Mouse (Mus musculus) intestine, embryonic 14.5 days (tissue): ENCODE measurements around the gene Hmg20b. TPM values are rescaled to one million over a fixed set of nuclear protein-coding genes. Genes with fewer than 3 reads are reported as not detected.

Source experiments
- ATAC-seq: fragments of 200-750 bp; cut with Nextera tagmentation; replicated peaks from 2 replicates; pipeline ENCODE4 v1.8.0; 2017; ENCODE audit warnings: low read depth, moderate number of reproducible peaks, moderate TSS enrichment, moderate library complexity; ENCODE audit not compliant: low FRiP score, low TSS enrichment
- DNase-seq: peaks from one replicate; pipeline ENCODE4 v3.0.0-alpha.2; 2018; ENCODE audit warnings: low spot score
- H3K27ac ChIP-seq: fragments of 300-500 bp; sonication (generic); 2 replicates; pipeline ENCODE4 v1.5.1; 2014; ENCODE audit warnings: low read depth, mild to moderate bottlenecking, control low read depth
- H3K27me3 ChIP-seq: fragments of 300-500 bp; sonication (generic); replicated peaks from 2 replicates; pipeline ENCODE4 v1.6.1; 2014; ENCODE audit warnings: low read length, control low read depth; ENCODE audit not compliant: control insufficient read depth, insufficient read depth
- H3K36me3 ChIP-seq: fragments of 300-500 bp; sonication (generic); 2 replicates; pipeline ENCODE4 v1.6.1; 2014; ENCODE audit warnings: low read length, control low read depth; ENCODE audit not compliant: control insufficient read depth, insufficient read depth
- H3K4me1 ChIP-seq: fragments of 300-500 bp; sonication (generic); replicated peaks from 2 replicates; pipeline ENCODE4 v1.6.1; 2014; ENCODE audit warnings: low read length, control low read depth, mixed read lengths; ENCODE audit not compliant: control insufficient read depth, insufficient read depth
- H3K4me2 ChIP-seq: fragments of 300-500 bp; sonication (generic); 2 replicates; pipeline ENCODE4 v1.6.1; 2014; ENCODE audit warnings: low read length
- H3K4me3 ChIP-seq: fragments of 300-500 bp; sonication (generic); 2 replicates; pipeline ENCODE4 v1.5.1; 2014; ENCODE audit warnings: low read depth, low read length, control low read depth, mixed read lengths
- H3K9ac ChIP-seq: fragments of 300-500 bp; sonication (generic); 2 replicates; pipeline ENCODE4 v1.6.1; 2014; ENCODE audit warnings: mild to moderate bottlenecking, low read length
- H3K9me3 ChIP-seq: fragments of 300-500 bp; sonication (generic); 2 replicates; pipeline ENCODE4 v1.6.1; 2016; ENCODE audit warnings: low read length, control low read depth; ENCODE audit not compliant: control insufficient read depth
- WGBS: fragments of 180-500 bp; shearing (Covaris S2); extraction: QIAGEN DNeasy Blood & Tissue Kit; methylation state at CpG from one replicate; pipeline ENCODE4 v1.1.7; 2014; 5-methylcytosine and 5-hydroxymethylcytosine counted together
- polyA plus RNA-seq: library from polyadenylated mRNA; unstranded; fragments of >200 nt; fragmentation: Nextera tagmentation; extraction: Ambion mirVana; gene quantifications from 2 replicates; pipeline ENCODE4 v1.2.1, GENCODE M21; 2014

The Hmg20b gene
- polyA plus RNA-seq, 1 experiment from 2014 or later, result 86.8 TPM

DNA sequence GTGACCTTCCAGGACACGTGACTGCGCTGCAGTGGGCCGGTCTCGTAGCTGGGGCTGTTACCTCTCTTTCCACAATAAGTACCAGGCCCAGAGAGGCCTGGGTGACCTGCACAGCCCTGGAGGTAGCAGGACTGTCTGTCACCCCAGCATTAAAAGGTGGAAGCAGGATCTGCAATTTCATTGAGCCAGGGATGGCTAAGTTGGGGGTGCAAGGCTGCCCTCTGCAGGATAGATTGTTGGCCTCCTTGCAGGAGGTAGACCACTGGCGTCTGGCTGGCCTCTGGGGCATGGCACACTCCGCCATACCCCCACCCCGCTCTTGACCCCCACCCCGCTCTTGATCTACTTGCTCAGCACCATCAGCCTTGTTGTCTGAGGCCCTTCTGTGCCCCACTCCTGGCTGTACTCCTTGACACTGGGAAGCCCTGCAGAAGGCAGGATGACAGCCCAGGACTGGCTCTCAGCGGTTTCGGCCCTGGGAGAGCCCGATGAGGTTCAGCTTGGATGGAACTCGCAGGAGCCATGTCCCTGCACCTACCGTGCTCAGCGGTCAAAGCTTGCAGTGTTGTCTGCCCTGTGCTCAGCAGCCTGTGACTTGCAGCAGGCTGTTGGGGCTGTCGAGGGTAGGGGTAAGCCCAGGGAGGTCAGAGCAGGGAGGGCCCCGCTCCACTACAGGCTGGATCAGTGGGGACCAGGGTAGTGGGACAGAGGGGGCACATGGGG, 33.8 kb downstream of the Hmg20b start:
- WGBS, result 47% methylated on average over 16 of the region's 16 CpGs
- peaks cover 55% of the 10 kb centered on the region for H3K36me3 ChIP-seq
- no peak overlapping the region for H3K27ac ChIP-seq
- H3K9ac ChIP-seq, result peak overlapping the region; percentile 27; the same call in 1 of the 2 replicates
- ATAC-seq, result no peak
- H3K9me3 ChIP-seq, result no peaks in the 10 kb centered on the region
- H3K27me3 ChIP-seq, result no peaks in the 10 kb centered on the region
- H3K4me3 ChIP-seq, result peak overlapping the region; percentile 20; the same call in 1 of the 2 replicates
- DNase-seq, result no peak
- H3K4me1 ChIP-seq, result peaks cover 21% of the 10 kb centered on the region
- H3K4me2 ChIP-seq, result peak overlapping the region; percentile 46

DNA sequence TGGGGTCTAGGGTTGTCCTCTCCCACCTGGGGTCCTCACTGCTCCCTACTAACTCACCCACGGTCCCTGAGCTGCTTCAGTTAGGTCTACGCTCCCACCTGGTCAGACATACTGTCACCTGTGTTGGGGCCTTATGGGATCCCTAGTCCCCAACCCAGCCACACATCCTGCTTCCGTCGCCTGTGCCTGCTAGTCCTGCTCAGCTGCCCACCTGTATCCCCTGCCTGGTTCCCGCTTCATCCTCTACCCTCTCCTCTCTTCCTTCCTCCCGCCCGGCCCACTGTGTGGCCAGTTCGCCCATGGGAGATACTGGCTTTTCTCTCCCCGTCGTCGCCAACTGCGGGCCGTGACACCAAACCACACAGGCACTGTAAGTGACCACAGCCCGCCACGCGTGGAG, 34.7 kb downstream of the Hmg20b start:
- WGBS, result 93% methylated on average over 16 of the region's 16 CpGs
- Histone ChIP-seq H3K36me3 (peaks cover 64% of the 10 kb centered on the region), H3K9me3 (no peaks in the 10 kb centered on the region), H3K27me3 (no peaks in the 10 kb centered on the region), H3K9ac (no peak overlapping the region), H3K27ac (no peak overlapping the region), H3K4me3 (no peak overlapping the region), H3K4me1 (peaks cover 21% of the 10 kb centered on the region), H3K4me2 (no peak overlapping the region)
- no peak for DNase-seq
- ATAC-seq, result no peak

DNA sequence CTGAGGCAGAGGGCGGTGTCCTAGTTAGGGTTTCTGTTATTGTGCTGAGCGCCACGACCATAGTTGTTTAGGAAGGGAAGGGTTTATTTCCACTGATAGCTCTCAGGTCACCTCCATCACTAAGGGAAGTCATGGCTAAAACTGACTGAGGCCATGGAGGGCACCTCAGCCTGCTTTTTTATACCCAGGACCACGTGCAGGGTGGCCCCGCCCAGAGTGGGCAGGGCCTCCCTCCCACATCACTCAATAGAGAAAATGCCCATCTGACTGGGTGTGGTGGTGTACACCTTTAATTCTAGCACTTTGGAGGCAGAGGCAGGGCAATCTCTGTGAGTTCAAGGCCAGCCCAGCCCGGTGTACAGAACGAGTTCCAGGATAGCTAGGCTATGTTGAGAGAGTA, 36.1 kb downstream of the Hmg20b start:
- no peak overlapping the region for H3K27ac ChIP-seq
- H3K27me3 ChIP-seq, result no peaks in the 10 kb centered on the region
- ATAC-seq, result no peak
- H3K4me3 ChIP-seq, result no peak overlapping the region
- no peak overlapping the region for H3K4me2 ChIP-seq
- H3K9me3 ChIP-seq, result no peaks in the 10 kb centered on the region
- DNase-seq, result no peak
- H3K4me1 ChIP-seq, result peaks cover 13% of the 10 kb centered on the region
- H3K9ac ChIP-seq, result no peak overlapping the region
- 76% methylated on average over 7 of the region's 7 CpGs for WGBS
- H3K36me3 ChIP-seq, result peaks cover 78% of the 10 kb centered on the region

DNA sequence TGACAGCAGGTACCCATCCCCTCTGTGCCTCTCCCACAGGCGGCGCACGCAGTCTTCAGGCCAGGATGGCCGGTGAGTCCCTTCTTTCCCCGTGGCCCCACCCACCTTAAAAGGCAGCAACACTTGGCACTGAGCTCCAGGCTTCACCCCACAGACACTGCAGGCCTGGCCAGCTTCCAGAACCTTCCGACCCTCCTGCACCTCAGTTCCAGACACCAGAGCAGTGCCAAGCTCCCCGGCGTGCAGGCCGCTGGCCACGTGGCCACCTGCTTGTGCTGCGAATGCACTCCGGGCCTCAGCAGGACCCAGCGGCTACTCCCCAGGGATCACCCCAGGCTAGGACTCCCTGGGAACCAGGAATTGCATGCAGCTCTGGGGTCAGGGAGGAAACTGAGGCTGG, 36.7 kb downstream of the Hmg20b start:
- peaks cover 84% of the 10 kb centered on the region for H3K36me3 ChIP-seq

DNA sequence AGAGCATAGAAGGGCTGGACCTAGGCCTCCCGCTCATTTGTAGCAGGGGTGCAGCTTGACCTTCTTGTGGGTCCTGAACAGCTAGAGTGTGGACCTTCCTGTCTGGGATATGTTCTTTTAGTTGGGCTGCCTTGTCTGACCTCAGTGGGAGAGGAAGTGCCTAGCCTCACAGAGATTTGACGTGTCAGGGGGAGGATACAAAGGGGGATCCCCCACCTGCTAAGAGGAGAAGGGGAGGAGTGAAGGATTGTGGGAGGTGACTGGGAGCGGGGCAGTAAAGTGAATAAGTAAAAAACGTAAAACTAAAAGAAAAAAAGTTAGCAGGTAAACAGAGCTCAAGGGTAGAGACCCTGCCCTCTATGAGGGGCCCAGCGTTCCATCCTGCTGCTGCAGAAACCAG, 40.7 kb downstream of the Hmg20b start:
- Histone ChIP-seq H3K27me3 (no peaks in the 10 kb centered on the region), H3K36me3 (peaks cover 90% of the 10 kb centered on the region), H3K4me3 (no peak overlapping the region), H3K27ac (no peak overlapping the region), H3K9me3 (no peaks in the 10 kb centered on the region), H3K4me2 (no peak overlapping the region), H3K9ac (no peak overlapping the region), H3K4me1 (no peaks in the 10 kb centered on the region; the same call in 1 of the 2 replicates)
- WGBS, result 82% methylated on average over 5 of the region's 5 CpGs
- DNase-seq, result no peak
- ATAC-seq, result no peak

More for the DNA sequence above, 36.7 kb downstream of the Hmg20b start:
- Histone ChIP-seq H3K4me1 (peaks cover 9% of the 10 kb centered on the region), H3K9me3 (no peaks in the 10 kb centered on the region), H3K27ac (no peak overlapping the region), H3K9ac (no peak overlapping the region), H3K4me2 (no peak overlapping the region), H3K4me3 (no peak overlapping the region), H3K27me3 (no peaks in the 10 kb centered on the region)
- no peak for DNase-seq
- ATAC-seq, result no peak
- WGBS, result 96% methylated on average over 13 of the region's 13 CpGs

DNA sequence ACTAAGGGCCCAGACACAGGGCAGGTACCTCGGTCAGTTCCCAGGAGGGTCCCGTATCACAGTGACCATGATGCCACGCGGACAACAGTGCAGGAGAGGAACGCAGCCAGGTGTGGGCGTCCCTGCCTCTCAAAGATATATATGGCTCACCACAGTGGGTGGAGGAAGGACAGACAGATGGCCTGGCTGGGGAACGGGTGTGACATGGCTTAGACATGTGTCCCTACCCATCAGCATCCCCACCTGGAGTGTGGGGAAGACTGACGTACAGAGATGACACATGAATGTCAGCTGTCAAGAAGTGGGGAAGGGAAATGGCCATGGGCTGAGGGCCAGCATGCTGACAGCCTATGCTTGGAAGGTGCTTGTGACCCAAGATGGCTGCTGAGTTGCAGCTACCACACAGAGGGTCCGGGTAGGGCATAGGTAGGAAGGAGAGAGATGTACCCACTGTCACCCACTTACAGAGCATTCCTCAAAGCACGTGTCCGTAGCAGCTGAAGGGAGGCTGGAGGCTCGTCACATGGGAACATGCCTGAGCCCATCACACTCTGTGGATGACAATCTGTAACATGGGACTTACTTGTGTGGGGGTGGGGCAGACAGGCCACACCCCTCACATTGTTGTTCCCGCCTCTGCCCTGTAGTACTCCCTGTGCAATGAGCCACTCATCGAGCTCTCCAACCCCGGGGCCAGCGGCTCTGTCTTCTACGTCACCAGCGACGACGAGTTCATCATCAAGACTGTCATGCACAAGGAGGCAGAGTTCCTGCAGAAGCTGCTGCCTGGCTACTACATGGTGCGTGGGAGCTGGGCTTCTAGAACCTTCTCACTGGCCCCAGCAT, 43.2 kb downstream of the Hmg20b start:
- Histone ChIP-seq H3K9me3 (no peaks in the 10 kb centered on the region), H3K4me3 (no peak overlapping the region), H3K27ac (no peak overlapping the region), H3K9ac (no peak overlapping the region), H3K4me2 (no peak overlapping the region), H3K27me3 (no peaks in the 10 kb centered on the region), H3K36me3 (peaks cover 64% of the 10 kb centered on the region), H3K4me1 (peaks cover 17% of the 10 kb centered on the region)
- DNase-seq (no peak), ATAC-seq (no peak)
- WGBS, result 91% methylated on average over 21 of the region's 21 CpGs

DNA sequence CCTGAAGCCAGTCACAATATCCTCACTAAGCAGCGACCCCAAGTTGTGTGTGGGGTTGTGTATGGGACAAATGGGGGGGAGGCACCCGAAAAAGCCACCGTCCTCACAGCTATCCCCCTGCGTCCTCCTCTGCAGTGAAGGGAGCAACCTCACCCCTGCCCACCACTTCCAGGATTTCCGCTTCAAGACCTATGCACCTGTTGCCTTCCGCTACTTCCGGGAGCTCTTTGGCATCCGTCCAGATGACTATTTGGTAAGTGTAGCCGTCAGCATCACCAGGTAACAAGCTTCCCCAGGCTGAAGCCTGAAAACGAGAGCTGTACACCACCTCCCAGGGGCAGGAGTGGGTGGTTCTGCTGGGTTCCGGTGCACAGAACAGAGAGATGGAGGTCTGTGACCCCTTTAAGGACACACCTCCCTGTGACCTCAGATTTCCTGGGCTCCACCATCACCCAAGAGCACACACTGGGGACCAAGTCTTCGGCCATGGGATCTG, 44.1 kb downstream of the Hmg20b start:
- DNase-seq, result no peak
- no peak overlapping the region for H3K4me3 ChIP-seq
- 94% methylated on average over 12 of the region's 12 CpGs for WGBS
- H3K4me2 ChIP-seq, result no peak overlapping the region
- peaks cover 17% of the 10 kb centered on the region for H3K4me1 ChIP-seq
- H3K36me3 ChIP-seq, result peaks cover 56% of the 10 kb centered on the region
- H3K9me3 ChIP-seq, result no peaks in the 10 kb centered on the region
- H3K27ac ChIP-seq, result no peak overlapping the region
- no peak overlapping the region for H3K9ac ChIP-seq
- ATAC-seq, result no peak
- H3K27me3 ChIP-seq, result no peaks in the 10 kb centered on the region

DNA sequence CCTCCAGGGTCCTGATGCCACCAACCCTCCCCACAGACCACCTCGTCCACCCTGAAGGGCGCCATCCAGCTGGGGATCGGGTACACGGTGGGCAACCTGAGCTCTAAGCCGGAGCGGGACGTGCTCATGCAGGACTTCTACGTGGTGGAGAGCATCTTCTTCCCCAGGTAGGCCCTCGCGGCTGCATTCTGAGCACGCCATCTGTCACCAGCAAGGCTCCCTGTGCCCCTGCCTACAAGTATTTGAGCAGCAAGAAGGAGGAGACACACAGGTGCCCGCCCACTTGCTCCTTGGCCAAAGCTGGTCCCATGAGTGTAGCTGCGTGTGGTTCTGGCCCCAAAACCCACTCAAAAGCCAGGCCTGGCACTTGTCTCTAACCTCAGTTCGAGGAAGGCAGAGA, 44.6 kb downstream of the Hmg20b start:
- no peak overlapping the region for H3K9ac ChIP-seq
- H3K9me3 ChIP-seq, result no peaks in the 10 kb centered on the region
- peaks cover 50% of the 10 kb centered on the region for H3K36me3 ChIP-seq
- no peak overlapping the region for H3K27ac ChIP-seq
- peaks cover 17% of the 10 kb centered on the region for H3K4me1 ChIP-seq
- H3K27me3 ChIP-seq, result no peaks in the 10 kb centered on the region
- H3K4me3 ChIP-seq, result no peak overlapping the region
- H3K4me2 ChIP-seq, result no peak overlapping the region
- no peak for ATAC-seq
- DNase-seq, result no peak
- WGBS, result 96% methylated on average over 14 of the region's 14 CpGs
